Mouse (Mus musculus): ENCODE measurements around the gene Khdc3. TPM values are rescaled to one million over a fixed set of nuclear protein-coding genes. Genes with fewer than 3 reads are reported as not detected.
"Not testable (repeated sequence)": the region's sequence is repeated elsewhere in the genome, so short reads cannot be mapped to it uniquely, and the experiment has no call there.

The Khdc3 gene
- polyA plus RNA-seq, 1 experiment: 5.6 TPM

DNA sequence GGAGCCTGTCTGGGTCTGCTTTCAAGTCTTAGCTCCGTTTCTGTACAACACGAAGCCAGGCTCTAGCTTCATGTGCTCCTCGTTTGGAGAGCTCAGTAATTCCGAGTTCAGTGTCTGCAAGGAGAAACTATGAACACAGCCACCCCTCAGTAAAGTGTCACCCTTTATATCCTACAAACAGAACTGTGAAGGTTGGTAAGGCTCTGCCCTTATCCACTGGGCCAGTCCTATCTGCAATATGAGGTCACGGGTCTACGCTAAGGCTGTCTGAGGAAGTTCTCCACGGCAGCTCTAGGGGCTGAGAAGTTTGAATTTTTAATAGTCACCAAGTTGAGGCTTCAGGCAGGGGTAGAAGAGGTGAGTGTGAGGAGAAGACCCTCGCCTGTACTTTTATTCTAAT is 29.2 kb upstream of the Khdc3 start:
- H3K4me1 ChIP-seq (ENCODE audit: control insufficient read depth, insufficient read depth, low read length): peaks cover 12% of the 10 kb centered on the region; the same call in 1 of the 2 replicates
- H3K27ac ChIP-seq (ENCODE audit: control insufficient read depth, insufficient read depth, low read depth, low read length, poor library complexity): peak overlapping the region; percentile 92

DNA sequence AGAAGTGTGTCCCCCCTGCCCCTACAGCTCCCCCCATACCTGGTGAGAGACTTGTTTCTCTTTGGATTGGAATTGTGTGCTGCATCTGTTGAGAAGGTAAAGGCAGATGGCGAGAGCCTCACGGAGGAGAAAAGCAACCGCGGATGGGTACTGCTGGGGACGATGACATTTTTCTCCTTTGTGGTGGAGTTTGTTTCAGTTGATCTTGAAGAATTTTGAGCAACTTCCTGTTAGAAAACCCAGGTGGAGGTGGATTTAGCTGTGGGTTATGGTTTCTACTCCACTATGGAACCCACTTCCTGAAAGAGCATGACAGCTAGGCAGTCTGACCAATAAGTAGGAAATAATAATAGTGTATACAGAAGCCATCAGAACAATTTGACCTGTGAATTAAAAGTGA is 28.5 kb upstream of the Khdc3 start:
- TF ChIP-seq CTCF (IDR thresholded peaks at IDR 0.05; ENCODE audit: control insufficient read depth, insufficient read depth, low read length): no peak
- TF ChIP-seq POLR2A (IDR thresholded peaks at IDR 0.05; ENCODE audit: borderline replicate concordance, control insufficient read depth, low read depth, low read length): no peak
- H3K4me3 ChIP-seq (replicated peaks; ENCODE audit: control insufficient read depth, low read depth, low read length): peak overlapping the region; percentile 15
- peak overlapping the region; percentile 92 for H3K27ac ChIP-seq (ENCODE audit: control insufficient read depth, insufficient read depth, low read depth, low read length, poor library complexity)
- 3% methylated on average over 5 of the region's 5 CpGs for WGBS
- H3K4me1 ChIP-seq (ENCODE audit: control insufficient read depth, insufficient read depth, low read length): peaks cover 12% of the 10 kb centered on the region; the same call in 1 of the 2 replicates

More for the DNA sequence above, 29.2 kb upstream of the Khdc3 start:
- H3K4me3 ChIP-seq (replicated peaks; ENCODE audit: control insufficient read depth, low read depth, low read length): peak overlapping the region; percentile 15
- 37% methylated on average over 8 of the region's 8 CpGs for WGBS
- TF ChIP-seq POLR2A (IDR thresholded peaks at IDR 0.05; ENCODE audit: borderline replicate concordance, control insufficient read depth, low read depth, low read length) (no peak), CTCF (IDR thresholded peaks at IDR 0.05; ENCODE audit: control insufficient read depth, insufficient read depth, low read length) (no peak)

DNA sequence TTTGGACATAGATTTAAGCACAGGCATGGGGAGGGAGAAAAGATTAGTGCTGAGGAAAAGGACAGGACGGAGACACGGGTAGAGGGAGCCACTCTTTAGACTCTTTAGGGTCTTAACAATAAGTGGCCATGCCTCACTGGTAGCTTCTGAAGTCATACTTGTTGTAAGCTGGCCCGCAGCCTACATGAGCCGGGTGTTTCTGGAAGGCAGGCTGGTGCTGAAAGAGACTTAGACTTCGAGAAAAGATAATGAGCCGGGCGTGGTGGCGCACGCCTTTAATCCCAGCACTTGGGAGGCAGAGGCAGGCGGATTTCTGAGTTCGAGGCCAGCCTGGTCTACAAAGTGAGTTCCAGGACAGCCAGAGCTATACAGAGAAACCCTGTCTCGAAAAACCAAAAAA is 22.3 kb upstream of the Khdc3 start:
- not testable (repeated sequence) for H3K4me1 ChIP-seq (ENCODE audit: control insufficient read depth, insufficient read depth, low read length); H3K4me3 ChIP-seq (replicated peaks; ENCODE audit: control insufficient read depth, low read depth, low read length); H3K27ac ChIP-seq (ENCODE audit: control insufficient read depth, insufficient read depth, low read depth, low read length, poor library complexity)
- WGBS: 82% methylated on average over 11 of the region's 12 CpGs

DNA sequence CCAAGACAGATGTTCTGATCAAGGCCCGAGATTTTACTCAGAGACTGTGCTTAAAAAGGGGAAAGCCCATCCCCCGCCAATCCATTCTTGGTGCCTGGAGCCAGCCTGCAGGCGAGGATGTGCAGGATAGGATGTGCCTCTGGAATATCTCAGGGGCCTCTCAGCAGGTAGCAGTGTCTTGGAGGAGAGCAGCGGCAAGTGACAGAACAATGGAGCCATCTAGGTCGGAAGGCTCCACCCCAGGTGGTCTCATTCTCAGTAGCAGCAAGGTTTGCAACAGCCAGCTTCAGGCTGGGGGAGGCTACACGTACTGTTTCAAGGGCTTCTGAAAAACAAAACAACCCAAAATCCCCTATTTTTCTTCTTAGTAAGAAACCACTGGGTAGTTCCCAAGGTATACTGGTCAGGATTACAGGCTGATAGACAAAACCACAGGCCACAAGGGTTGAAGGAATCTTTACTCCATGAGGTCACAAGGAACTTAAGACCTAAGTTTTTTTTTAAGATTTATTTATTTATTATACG is 21.8 kb upstream of the Khdc3 start:
- TF ChIP-seq POLR2A (IDR thresholded peaks at IDR 0.05; ENCODE audit: borderline replicate concordance, control insufficient read depth, low read depth, low read length) (no peak), CTCF (IDR thresholded peaks at IDR 0.05; ENCODE audit: control insufficient read depth, insufficient read depth, low read length) (no peak)
- no peak overlapping the region for H3K27ac ChIP-seq (ENCODE audit: control insufficient read depth, insufficient read depth, low read depth, low read length, poor library complexity)
- no peak overlapping the region for H3K4me3 ChIP-seq (replicated peaks; ENCODE audit: control insufficient read depth, low read depth, low read length)
- peaks cover 8% of the 10 kb centered on the region for H3K4me1 ChIP-seq (ENCODE audit: control insufficient read depth, insufficient read depth, low read length)
- WGBS: 77% methylated on average over 7 of the region's 7 CpGs

DNA sequence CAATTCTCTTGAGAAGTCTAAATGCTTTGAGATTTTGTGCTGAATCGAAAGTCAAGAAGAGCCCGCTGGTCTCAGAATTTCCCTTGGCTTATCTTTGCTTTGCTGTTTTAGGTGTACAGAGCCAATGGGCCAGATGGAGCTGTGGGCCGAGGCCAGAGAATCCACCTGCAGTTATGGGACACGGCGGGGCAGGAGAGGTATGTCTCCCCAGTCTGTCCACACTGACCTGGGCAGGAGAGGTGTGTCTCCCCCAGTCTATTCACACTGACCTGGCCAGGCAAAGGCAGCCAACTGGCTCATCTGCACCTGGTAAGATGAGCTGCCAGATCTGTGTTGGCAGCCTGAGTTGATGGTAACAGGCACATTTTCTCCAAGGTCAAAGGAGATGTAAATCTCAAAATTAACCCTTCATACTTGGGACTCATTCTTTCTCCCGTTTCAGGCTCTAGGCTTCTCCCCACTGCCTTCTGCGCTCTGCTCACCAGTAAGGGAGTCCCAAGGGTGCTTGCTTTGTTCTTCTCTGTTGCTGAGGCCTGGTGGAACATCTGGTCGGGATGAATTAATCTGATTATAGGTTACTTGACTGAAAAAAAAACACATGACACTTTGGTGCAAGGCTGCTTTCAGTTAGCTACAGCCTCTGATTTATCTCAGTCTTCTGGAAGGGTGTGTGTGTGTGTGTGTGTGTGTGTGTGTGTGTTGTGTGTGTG is 19.2 kb upstream of the Khdc3 start:
- no peak for TF ChIP-seq POLR2A (IDR thresholded peaks at IDR 0.05; ENCODE audit: borderline replicate concordance, control insufficient read depth, low read depth, low read length)
- TF ChIP-seq CTCF (IDR thresholded peaks at IDR 0.05; ENCODE audit: control insufficient read depth, insufficient read depth, low read length): no peak
- Histone ChIP-seq H3K4me1 (ENCODE audit: control insufficient read depth, insufficient read depth, low read length) (peaks cover 11% of the 10 kb centered on the region), H3K4me3 (replicated peaks; ENCODE audit: control insufficient read depth, low read depth, low read length) (no peak overlapping the region), H3K27ac (ENCODE audit: control insufficient read depth, insufficient read depth, low read depth, low read length, poor library complexity) (no peak overlapping the region)
- WGBS: 81% methylated on average over 8 of the region's 8 CpGs

DNA sequence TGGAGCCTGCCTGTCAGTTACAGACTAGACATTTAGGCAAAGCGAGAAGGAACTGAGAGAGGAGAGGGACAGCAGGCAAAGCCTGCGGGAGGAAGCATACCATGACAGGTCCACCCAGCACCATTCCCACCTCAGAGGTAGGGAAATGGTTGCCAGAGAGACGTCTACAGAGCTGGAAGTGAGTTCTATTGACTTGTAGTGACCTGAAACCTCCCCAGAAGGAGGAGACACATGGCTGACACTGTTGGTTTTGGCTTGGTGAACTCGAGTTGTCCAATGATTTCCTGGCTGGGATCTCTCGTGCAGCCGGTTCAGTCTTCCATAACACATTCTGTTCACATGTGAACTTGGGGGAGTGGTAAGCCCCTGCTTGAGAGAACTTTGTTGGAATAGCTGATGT is 17.7 kb upstream of the Khdc3 start:
- no peak overlapping the region for H3K4me3 ChIP-seq (replicated peaks; ENCODE audit: control insufficient read depth, low read depth, low read length)
- TF ChIP-seq POLR2A (IDR thresholded peaks at IDR 0.05; ENCODE audit: borderline replicate concordance, control insufficient read depth, low read depth, low read length): no peak
- 40% methylated on average over 6 of the region's 6 CpGs for WGBS
- peaks cover 14% of the 10 kb centered on the region for H3K4me1 ChIP-seq (ENCODE audit: control insufficient read depth, insufficient read depth, low read length)
- H3K27ac ChIP-seq (ENCODE audit: control insufficient read depth, insufficient read depth, low read depth, low read length, poor library complexity): peak overlapping the region; percentile 75

DNA sequence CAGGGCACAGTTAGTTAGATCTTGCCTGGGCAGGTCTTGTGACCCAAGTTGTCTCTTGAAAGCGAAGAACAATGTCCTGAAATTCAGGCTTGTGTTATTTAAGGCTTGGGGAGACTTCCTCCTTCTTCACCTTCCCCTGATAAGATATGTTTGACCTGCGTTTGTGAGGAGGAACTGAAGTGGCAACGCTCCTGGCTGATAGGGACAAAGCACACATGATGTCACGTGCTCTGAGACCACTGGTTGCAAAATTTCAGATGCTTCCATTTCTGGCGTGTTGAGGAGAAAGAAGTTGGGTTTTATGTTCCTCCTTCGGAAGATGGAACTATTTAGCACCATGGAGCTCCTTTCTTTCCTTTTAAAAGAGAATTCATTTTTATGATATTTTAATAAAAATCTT is 15.8 kb upstream of the Khdc3 start:
- TF ChIP-seq CTCF (IDR thresholded peaks at IDR 0.05; ENCODE audit: control insufficient read depth, insufficient read depth, low read length) (no peak), POLR2A (IDR thresholded peaks at IDR 0.05; ENCODE audit: borderline replicate concordance, control insufficient read depth, low read depth, low read length) (no peak)
- Histone ChIP-seq H3K4me1 (ENCODE audit: control insufficient read depth, insufficient read depth, low read length) (peaks cover 16% of the 10 kb centered on the region), H3K4me3 (replicated peaks; ENCODE audit: control insufficient read depth, low read depth, low read length) (no peak overlapping the region), H3K27ac (ENCODE audit: control insufficient read depth, insufficient read depth, low read depth, low read length, poor library complexity) (peak overlapping the region; percentile 80)
- 8% methylated on average over 6 of the region's 6 CpGs for WGBS

DNA sequence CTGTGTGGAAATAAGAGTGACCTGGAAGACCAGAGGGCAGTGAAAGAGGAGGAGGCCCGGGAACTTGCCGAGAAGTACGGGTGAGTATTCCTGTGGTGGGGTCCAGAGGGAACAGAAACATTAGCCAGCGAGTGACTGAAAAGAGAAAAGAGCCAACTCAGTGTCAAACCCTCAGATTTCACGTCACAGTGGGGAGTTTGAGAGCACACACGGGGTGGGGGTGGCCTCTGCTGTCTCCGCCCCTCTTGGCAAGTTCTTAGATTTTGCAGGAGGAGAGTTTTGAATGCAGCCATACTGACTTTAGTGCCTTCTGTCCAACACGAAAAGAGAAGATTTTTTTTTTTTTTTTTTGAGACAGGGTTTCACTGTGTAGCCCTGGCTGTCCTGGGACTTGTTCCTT is 14.5 kb upstream of the Khdc3 start:
- TF ChIP-seq POLR2A (IDR thresholded peaks at IDR 0.05; ENCODE audit: borderline replicate concordance, control insufficient read depth, low read depth, low read length) (no peak), CTCF (IDR thresholded peaks at IDR 0.05; ENCODE audit: control insufficient read depth, insufficient read depth, low read length) (no peak)
- 37% methylated on average over 8 of the region's 8 CpGs for WGBS
- H3K4me3 ChIP-seq (replicated peaks; ENCODE audit: control insufficient read depth, low read depth, low read length): no peak overlapping the region
- peak overlapping the region; percentile 87 for H3K27ac ChIP-seq (ENCODE audit: control insufficient read depth, insufficient read depth, low read depth, low read length, poor library complexity)
- peaks cover 16% of the 10 kb centered on the region for H3K4me1 ChIP-seq (ENCODE audit: control insufficient read depth, insufficient read depth, low read length)

DNA sequence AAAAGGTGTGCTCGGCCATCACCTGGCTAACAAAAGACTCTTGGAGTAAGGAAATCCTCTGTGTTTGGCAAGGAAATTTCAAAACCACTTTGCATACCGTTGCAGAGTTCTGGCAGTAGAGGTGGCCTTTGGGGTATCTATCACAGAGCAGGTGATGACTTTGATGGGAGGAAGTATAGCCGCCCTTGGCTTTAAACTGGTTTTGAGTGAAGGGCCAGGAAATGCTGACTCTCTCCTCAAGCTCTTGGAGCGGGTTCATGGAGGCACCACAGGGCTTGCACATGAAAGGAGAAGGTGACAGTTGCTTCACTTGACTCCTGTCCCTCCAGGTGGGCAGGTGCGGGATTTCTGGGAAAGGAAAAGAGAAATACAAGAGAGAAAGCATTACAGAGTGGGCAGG is 14.1 kb upstream of the Khdc3 start:
- no peak overlapping the region for H3K4me3 ChIP-seq (replicated peaks; ENCODE audit: control insufficient read depth, low read depth, low read length)
- WGBS: 25% methylated on average over 5 of the region's 5 CpGs
- peaks cover 16% of the 10 kb centered on the region for H3K4me1 ChIP-seq (ENCODE audit: control insufficient read depth, insufficient read depth, low read length)
- no peak for TF ChIP-seq CTCF (IDR thresholded peaks at IDR 0.05; ENCODE audit: control insufficient read depth, insufficient read depth, low read length)
- TF ChIP-seq POLR2A (IDR thresholded peaks at IDR 0.05; ENCODE audit: borderline replicate concordance, control insufficient read depth, low read depth, low read length): no peak
- H3K27ac ChIP-seq (ENCODE audit: control insufficient read depth, insufficient read depth, low read depth, low read length, poor library complexity): peak overlapping the region; percentile 87

Measured in bone marrow, adult 2 months (tissue).